Mouse (Mus musculus): ENCODE data around the gene Hnf1a.

Gene Hnf1a

GRCm38 (mm10) chr5:114979250-114980121, 8.6 kb upstream of the Hnf1a start:
- DNase-seq = peak; percentile 82

DNA sequence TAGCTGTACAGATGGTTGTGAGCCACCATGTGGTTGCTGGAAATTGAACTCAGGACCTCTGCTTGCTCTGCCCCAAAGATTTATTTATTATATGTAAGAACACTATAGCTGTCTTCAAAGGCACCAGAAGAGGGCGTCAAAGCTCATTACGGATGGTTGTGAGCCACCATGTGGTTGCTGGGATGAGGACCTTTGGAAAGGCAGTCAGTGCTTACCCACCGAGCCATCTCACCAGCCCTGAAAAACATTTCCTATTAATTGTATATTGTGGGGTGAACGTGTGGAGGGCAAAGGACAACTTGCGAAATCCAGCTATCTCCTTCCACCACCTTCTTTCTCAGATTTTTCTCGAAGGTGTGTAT, 8.0 kb upstream of the Hnf1a start:
- DNase-seq = peak; percentile 31

- peak; percentile 45 for DNase-seq
Observed at GRCm38 (mm10) chr5:114978473-114978872, 7.6 kb upstream of the Hnf1a start.

DNA sequence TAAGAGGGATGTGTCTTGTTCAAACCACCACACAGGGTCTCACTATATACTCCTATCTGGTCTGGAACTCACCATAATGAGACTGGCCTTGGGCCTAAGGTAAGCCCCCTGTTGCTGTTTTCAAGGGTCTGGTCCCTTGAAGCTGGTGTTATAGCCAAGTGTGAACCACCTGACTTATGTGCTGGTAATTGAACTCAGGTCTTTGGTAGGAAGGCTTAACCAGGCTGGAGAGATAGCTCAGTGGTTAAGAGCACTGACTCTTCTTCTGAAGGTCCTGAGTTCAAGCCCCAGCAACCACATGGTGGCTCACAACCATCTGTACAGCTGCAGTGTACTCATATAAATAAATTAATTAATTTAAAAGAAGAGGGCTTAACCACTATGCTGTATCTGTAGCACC, 6.0 kb upstream of the Hnf1a start:
- DNase-seq = no peak

DNA sequence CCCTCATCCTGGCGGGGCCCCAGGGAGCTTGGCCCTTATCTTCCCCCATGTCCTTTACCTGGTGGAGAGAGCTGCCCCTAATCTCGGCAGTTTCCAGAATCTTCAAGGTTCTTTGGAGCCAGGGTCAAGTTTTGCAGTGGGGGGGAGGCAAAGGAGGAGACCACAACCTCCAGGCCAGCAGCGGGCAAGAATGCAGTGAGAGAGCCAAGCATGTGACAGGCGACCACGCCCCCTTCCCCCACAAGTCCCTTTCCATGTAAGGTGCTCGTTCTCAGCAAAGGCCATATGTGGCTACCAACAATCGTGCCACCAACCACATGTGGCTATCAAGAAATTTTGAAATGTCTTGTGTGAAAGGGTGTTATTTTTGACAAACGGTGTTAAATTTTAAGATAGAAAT, 2.2 kb upstream of the Hnf1a start:
- DNase-seq = peak; percentile 42

GRCm38 (mm10) chr5:114972201-114972600, 1.3 kb upstream of the Hnf1a start:
- DNase-seq = no peak

GRCm38 (mm10) chr5:114969609-114970215, 1.2 kb downstream of the Hnf1a start:
- no peak for DNase-seq

GRCm38 (mm10) chr5:114969064-114969463, 1.8 kb downstream of the Hnf1a start:
- peak; percentile 89 for DNase-seq

GRCm38 (mm10) chr5:114968651-114969050, 2.2 kb downstream of the Hnf1a start:
- DNase-seq = peak; percentile 75

DNA sequence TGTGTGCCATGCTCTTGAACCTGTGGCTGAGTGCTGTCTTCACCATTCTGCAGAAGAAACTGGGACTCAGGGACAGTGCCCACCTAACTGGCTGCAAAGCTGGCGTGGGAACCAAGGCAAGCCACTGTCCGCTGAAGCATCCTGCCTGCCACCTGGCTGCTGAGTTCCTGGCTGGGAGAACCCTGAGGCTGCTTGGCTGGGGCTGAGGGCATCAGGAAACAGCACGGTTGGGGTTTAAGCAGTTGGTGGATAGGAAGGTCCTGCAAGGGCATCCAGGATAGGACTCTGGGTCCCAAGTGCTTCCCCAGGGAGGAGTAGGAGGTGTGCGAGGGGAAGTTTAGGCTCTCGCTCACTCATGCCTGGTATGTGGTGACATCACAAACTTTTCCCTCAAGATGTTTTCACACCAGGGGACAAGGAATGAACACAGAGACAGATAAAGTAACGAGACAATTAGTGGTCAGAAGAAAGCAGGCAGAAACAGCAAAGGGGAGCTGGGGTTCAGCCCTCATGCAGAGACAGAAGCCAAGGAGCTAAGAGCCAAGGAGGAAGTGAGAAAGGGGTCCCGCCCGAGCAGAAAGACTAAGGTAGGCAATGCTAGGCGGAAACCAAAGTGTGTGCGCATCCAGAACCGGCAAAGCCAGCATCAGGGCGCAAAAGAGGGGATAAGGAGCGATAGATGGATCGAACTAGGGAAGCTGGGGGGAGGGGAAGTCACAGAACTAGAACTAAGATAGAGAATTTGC, 3.2 kb downstream of the Hnf1a start:
- peak; percentile 38 for DNase-seq

- peak; percentile 74 for DNase-seq
Observed at GRCm38 (mm10) chr5:114964967-114965898, 5.7 kb downstream of the Hnf1a start.

DNA sequence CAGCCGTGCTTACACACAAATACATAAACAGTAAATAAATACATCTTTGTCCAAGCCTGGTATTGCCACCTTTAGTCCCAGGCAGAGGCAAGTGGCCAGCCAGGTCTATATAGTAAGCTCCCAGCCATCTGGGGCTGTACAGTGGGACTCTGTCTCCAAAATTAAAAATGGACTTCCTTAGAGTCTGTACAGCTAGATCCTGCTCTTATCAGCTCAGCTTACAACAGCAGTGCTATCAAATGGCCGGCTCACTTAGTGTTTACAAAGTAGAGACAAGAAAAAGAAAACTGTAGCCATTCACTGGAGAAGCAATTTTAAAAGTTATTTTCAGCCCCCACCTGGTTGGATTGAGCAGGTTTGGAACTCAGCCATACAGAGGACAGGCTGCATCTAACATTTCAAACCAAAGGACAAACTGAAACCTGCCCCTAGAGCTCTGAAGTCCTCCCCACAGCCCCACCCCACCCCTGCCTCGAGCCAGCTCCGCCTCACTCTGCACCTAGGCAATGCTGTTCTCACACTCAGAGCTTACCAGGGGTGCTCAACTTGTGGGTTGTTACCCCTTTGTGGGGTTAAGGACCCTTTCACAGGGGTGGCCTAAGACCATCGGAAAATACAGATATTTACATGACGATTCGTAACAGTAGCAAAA, 6.5 kb downstream of the Hnf1a start:
- DNase-seq = peak; percentile 60

GRCm38 (mm10) chr5:114961590-114962360, 9.1 kb downstream of the Hnf1a start:
- peak; percentile 51 for DNase-seq

DNA sequence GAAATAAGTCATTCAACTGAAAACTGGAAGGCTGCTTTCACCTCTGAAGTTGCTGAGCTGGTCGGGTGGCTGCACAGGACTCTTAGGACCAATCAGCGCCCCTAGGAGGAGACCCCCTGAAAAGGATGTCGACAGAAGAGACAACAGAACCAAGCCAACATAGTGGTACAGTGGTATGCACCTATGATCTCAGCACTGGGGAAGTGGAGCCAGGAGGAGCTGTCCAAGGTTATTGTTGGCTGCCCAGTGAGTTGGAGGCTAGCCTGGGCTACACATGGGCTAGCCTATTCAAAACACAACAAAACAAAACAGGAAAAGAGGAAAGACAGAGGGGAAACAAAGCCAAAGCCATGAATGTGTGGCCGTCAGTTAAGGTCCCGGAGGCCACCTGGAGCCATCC, 12.8 kb downstream of the Hnf1a start:
- no peak for DNase-seq

GRCm38 (mm10) chr5:114953326-114953725, 17.6 kb downstream of the Hnf1a start:
- no peak for DNase-seq

- DNase-seq = no peak
Observed at GRCm38 (mm10) chr5:114951279-114951880, 19.5 kb downstream of the Hnf1a start.

- DNase-seq = no peak
Observed at GRCm38 (mm10) chr5:114950669-114951068, 20.2 kb downstream of the Hnf1a start.

GRCm38 (mm10) chr5:114949812-114950211, 21.1 kb downstream of the Hnf1a start:
- DNase-seq = no peak

GRCm38 (mm10) chr5:114949316-114949715, 21.6 kb downstream of the Hnf1a start:
- DNase-seq = no peak

- DNase-seq = peak; percentile 75
Observed at GRCm38 (mm10) chr5:114948891-114949290, 22.0 kb downstream of the Hnf1a start.

- DNase-seq = peak; percentile 45
Observed at GRCm38 (mm10) chr5:114945072-114945471, 25.8 kb downstream of the Hnf1a start.

All from kidney, postnatal 14 days (tissue).